Mouse (Mus musculus): ENCODE measurements around the gene Dph1. TPM values are rescaled to one million over a fixed set of nuclear protein-coding genes. Genes with fewer than 3 reads are reported as not detected.
A peak's percentile ranks its signal among the peaks of the same experiment; 100 is the strongest.

The Dph1 gene
- total and polyA plus RNA-seq, 2 experiments from 2014 or later: 20.2 to 72.1 TPM

GRCm38 (mm10) chr11:75162591-75163080, 28.4 kb downstream of the Dph1 start:
- H3K36me3 ChIP-seq (replicated peaks; ENCODE audit: control insufficient read depth, insufficient read depth, low read length): peaks cover 52% of the 10 kb centered on the region
- H3K27me3 ChIP-seq (ENCODE audit: control insufficient read depth, insufficient read depth, low read length): peaks cover 23% of the 10 kb centered on the region
- H3K9me3 ChIP-seq (replicated peaks; ENCODE audit: control insufficient read depth, low read length): no peaks in the 10 kb centered on the region
- no peak overlapping the region for H3K9ac ChIP-seq (replicated peaks; ENCODE audit: low read depth, low read length)
- no peak for TF ChIP-seq EP300 (IDR thresholded peaks at IDR 0.05; ENCODE audit: low read depth)
- TF ChIP-seq CTCF (IDR thresholded peaks at IDR 0.05; ENCODE audit: low read depth): no peak
- H3K4me2 ChIP-seq (ENCODE audit: low read depth, low read length): no peak overlapping the region
- DNase-seq (ENCODE audit: low spot score) (no peak), ATAC-seq (ENCODE audit: insufficient read depth, low read depth) (no peak)
- no peak overlapping the region for H3K4me3 ChIP-seq (ENCODE audit: low read depth, low read length)
- no peak overlapping the region for H3K27ac ChIP-seq (ENCODE audit: low read depth)
- WGBS: 76% methylated on average over 12 of the region's 12 CpGs
- peaks cover 3% of the 10 kb centered on the region; the same call in 1 of the 2 replicates for H3K4me1 ChIP-seq (ENCODE audit: control insufficient read depth, insufficient read depth)

GRCm38 (mm10) chr11:75161417-75162008, 29.5 kb downstream of the Dph1 start:
- 49% methylated on average over 4 of the region's 4 CpGs for WGBS
- no peak for DNase-seq (ENCODE audit: low spot score)
- ATAC-seq (ENCODE audit: insufficient read depth, low read depth): no peak
- Histone ChIP-seq H3K4me1 (ENCODE audit: control insufficient read depth, insufficient read depth) (peaks cover 10% of the 10 kb centered on the region; the same call in 1 of the 2 replicates), H3K27me3 (ENCODE audit: control insufficient read depth, insufficient read depth, low read length) (peaks cover 19% of the 10 kb centered on the region), H3K27ac (ENCODE audit: low read depth) (peak overlapping the region; percentile 18; the same call in 1 of the 2 replicates), H3K9ac (replicated peaks; ENCODE audit: low read depth, low read length) (no peak overlapping the region), H3K4me3 (ENCODE audit: low read depth, low read length) (no peak overlapping the region), H3K4me2 (ENCODE audit: low read depth, low read length) (no peak overlapping the region), H3K9me3 (replicated peaks; ENCODE audit: control insufficient read depth, low read length) (no peaks in the 10 kb centered on the region), H3K36me3 (replicated peaks; ENCODE audit: control insufficient read depth, insufficient read depth, low read length) (peaks cover 52% of the 10 kb centered on the region)
- TF ChIP-seq CTCF (IDR thresholded peaks at IDR 0.05; ENCODE audit: low read depth) (no peak), EP300 (IDR thresholded peaks at IDR 0.05; ENCODE audit: low read depth) (no peak)

GRCm38 (mm10) chr11:75160954-75161353, 30.1 kb downstream of the Dph1 start:
- Histone ChIP-seq H3K4me1 (ENCODE audit: control insufficient read depth, insufficient read depth) (peaks cover 9% of the 10 kb centered on the region; the same call in 1 of the 2 replicates), H3K9ac (replicated peaks; ENCODE audit: low read depth, low read length) (no peak overlapping the region), H3K9me3 (replicated peaks; ENCODE audit: control insufficient read depth, low read length) (no peaks in the 10 kb centered on the region), H3K27ac (ENCODE audit: low read depth) (no peak overlapping the region), H3K27me3 (ENCODE audit: control insufficient read depth, insufficient read depth, low read length) (peaks cover 13% of the 10 kb centered on the region), H3K4me3 (ENCODE audit: low read depth, low read length) (no peak overlapping the region), H3K4me2 (ENCODE audit: low read depth, low read length) (no peak overlapping the region), H3K36me3 (replicated peaks; ENCODE audit: control insufficient read depth, insufficient read depth, low read length) (peaks cover 57% of the 10 kb centered on the region)
- TF ChIP-seq EP300 (IDR thresholded peaks at IDR 0.05; ENCODE audit: low read depth) (no peak), CTCF (IDR thresholded peaks at IDR 0.05; ENCODE audit: low read depth) (no peak)
- WGBS: 77% methylated on average over 7 of the region's 7 CpGs
- ATAC-seq (ENCODE audit: insufficient read depth, low read depth) (no peak), DNase-seq (ENCODE audit: low spot score) (no peak)

GRCm38 (mm10) chr11:75159564-75159963, 31.5 kb downstream of the Dph1 start:
- 45% methylated on average over 2 of the region's 2 CpGs for WGBS
- Histone ChIP-seq H3K27ac (ENCODE audit: low read depth) (no peak overlapping the region), H3K4me3 (ENCODE audit: low read depth, low read length) (no peak overlapping the region), H3K9me3 (replicated peaks; ENCODE audit: control insufficient read depth, low read length) (no peaks in the 10 kb centered on the region), H3K36me3 (replicated peaks; ENCODE audit: control insufficient read depth, insufficient read depth, low read length) (peaks cover 53% of the 10 kb centered on the region), H3K27me3 (ENCODE audit: control insufficient read depth, insufficient read depth, low read length) (no peaks in the 10 kb centered on the region), H3K4me2 (ENCODE audit: low read depth, low read length) (no peak overlapping the region), H3K4me1 (ENCODE audit: control insufficient read depth, insufficient read depth) (peaks cover 6% of the 10 kb centered on the region; the same call in 1 of the 2 replicates), H3K9ac (replicated peaks; ENCODE audit: low read depth, low read length) (no peak overlapping the region)
- no peak for DNase-seq (ENCODE audit: low spot score)
- ATAC-seq (ENCODE audit: insufficient read depth, low read depth): peak; percentile 21; the same call in 1 of the 2 replicates
- TF ChIP-seq EP300 (IDR thresholded peaks at IDR 0.05; ENCODE audit: low read depth) (no peak), CTCF (IDR thresholded peaks at IDR 0.05; ENCODE audit: low read depth) (peak; percentile 48)

GRCm38 (mm10) chr11:75158432-75158831, 32.6 kb downstream of the Dph1 start:
- Histone ChIP-seq H3K4me3 (ENCODE audit: low read depth, low read length) (no peak overlapping the region), H3K27me3 (ENCODE audit: control insufficient read depth, insufficient read depth, low read length) (no peaks in the 10 kb centered on the region), H3K9ac (replicated peaks; ENCODE audit: low read depth, low read length) (no peak overlapping the region), H3K4me2 (ENCODE audit: low read depth, low read length) (no peak overlapping the region), H3K27ac (ENCODE audit: low read depth) (peak overlapping the region; percentile 7; the same call in 1 of the 2 replicates), H3K9me3 (replicated peaks; ENCODE audit: control insufficient read depth, low read length) (no peaks in the 10 kb centered on the region), H3K4me1 (ENCODE audit: control insufficient read depth, insufficient read depth) (peaks cover 6% of the 10 kb centered on the region; the same call in 1 of the 2 replicates), H3K36me3 (replicated peaks; ENCODE audit: control insufficient read depth, insufficient read depth, low read length) (peaks cover 46% of the 10 kb centered on the region)
- ATAC-seq (ENCODE audit: insufficient read depth, low read depth) (no peak), DNase-seq (ENCODE audit: low spot score) (no peak)
- TF ChIP-seq CTCF (IDR thresholded peaks at IDR 0.05; ENCODE audit: low read depth): no peak
- no peak for TF ChIP-seq EP300 (IDR thresholded peaks at IDR 0.05; ENCODE audit: low read depth)
- WGBS: 87% methylated on average over 14 of the region's 14 CpGs

All from heart, postnatal 0 days (tissue).